Mouse (Mus musculus): Measurements from ENCODE around the gene Tub. TPM values are rescaled to one million over a fixed set of nuclear protein-coding genes. Genes with fewer than 3 reads are reported as not detected.
A peak's percentile ranks its signal among the peaks of the same experiment; 100 is the strongest.

The Tub gene
- polyA plus RNA-seq, 1 experiment from 2014 or later = 20.0 TPM

- Histone ChIP-seq H3K4me3 (ENCODE audit: low read depth, low read length) (no peak overlapping the region), H3K36me3 (ENCODE audit: control insufficient read depth, insufficient read depth, low read length) (no peaks in the 10 kb centered on the region), H3K9me3 (ENCODE audit: control insufficient read depth, low read length) (no peaks in the 10 kb centered on the region), H3K27ac (ENCODE audit: low read depth, low read length) (no peak overlapping the region), H3K27me3 (ENCODE audit: control insufficient read depth, insufficient read depth, low read length) (no peaks in the 10 kb centered on the region), H3K9ac (ENCODE audit: low read length) (no peak overlapping the region), H3K4me2 (ENCODE audit: low read depth) (no peak overlapping the region), H3K4me1 (ENCODE audit: control insufficient read depth, insufficient read depth, low read length) (no peaks in the 10 kb centered on the region)
- WGBS = 36% methylated on average over 2 of the region's 2 CpGs
- ATAC-seq (ENCODE audit: insufficient read depth, low FRiP score, low TSS enrichment) (no peak), DNase-seq (ENCODE audit: low spot score) (no peak)
Observed at GRCm38 (mm10) chr7:108965968-108966367, 15.8 kb downstream of the Tub start.

GRCm38 (mm10) chr7:108966742-108967362 lies 16.7 kb downstream of the Tub start:
- Histone ChIP-seq H3K9ac (ENCODE audit: low read length) (no peak overlapping the region), H3K4me1 (ENCODE audit: control insufficient read depth, insufficient read depth, low read length) (no peaks in the 10 kb centered on the region), H3K9me3 (ENCODE audit: control insufficient read depth, low read length) (no peaks in the 10 kb centered on the region), H3K4me3 (ENCODE audit: low read depth, low read length) (no peak overlapping the region), H3K4me2 (ENCODE audit: low read depth) (no peak overlapping the region), H3K36me3 (ENCODE audit: control insufficient read depth, insufficient read depth, low read length) (no peaks in the 10 kb centered on the region), H3K27ac (ENCODE audit: low read depth, low read length) (no peak overlapping the region), H3K27me3 (ENCODE audit: control insufficient read depth, insufficient read depth, low read length) (no peaks in the 10 kb centered on the region)
- ATAC-seq (ENCODE audit: insufficient read depth, low FRiP score, low TSS enrichment) (peak; percentile 76), DNase-seq (ENCODE audit: low spot score) (peak; percentile 68)
- WGBS = 39% methylated on average over 7 of the region's 7 CpGs

GRCm38 (mm10) chr7:108968201-108968600 lies 18.1 kb downstream of the Tub start:
- 38% methylated on average over 6 of the region's 6 CpGs for WGBS

GRCm38 (mm10) chr7:108972273-108972672 lies 22.1 kb downstream of the Tub start:
- Histone ChIP-seq H3K9ac (ENCODE audit: low read length) (no peak overlapping the region), H3K9me3 (ENCODE audit: control insufficient read depth, low read length) (no peaks in the 10 kb centered on the region), H3K27me3 (ENCODE audit: control insufficient read depth, insufficient read depth, low read length) (no peaks in the 10 kb centered on the region), H3K4me1 (ENCODE audit: control insufficient read depth, insufficient read depth, low read length) (no peaks in the 10 kb centered on the region), H3K27ac (ENCODE audit: low read depth, low read length) (no peak overlapping the region), H3K4me2 (ENCODE audit: low read depth) (no peak overlapping the region), H3K4me3 (ENCODE audit: low read depth, low read length) (no peak overlapping the region), H3K36me3 (ENCODE audit: control insufficient read depth, insufficient read depth, low read length) (no peaks in the 10 kb centered on the region)
- ATAC-seq (ENCODE audit: insufficient read depth, low FRiP score, low TSS enrichment) (peak; percentile 84), DNase-seq (ENCODE audit: low spot score) (peak; percentile 60)
- WGBS = 38% methylated on average over 6 of the region's 6 CpGs

More at GRCm38 (mm10) chr7:108968201-108968600, 18.1 kb downstream of the Tub start:
- H3K9me3 ChIP-seq (ENCODE audit: control insufficient read depth, low read length) = no peaks in the 10 kb centered on the region
- no peak overlapping the region for H3K27ac ChIP-seq (ENCODE audit: low read depth, low read length)
- H3K27me3 ChIP-seq (ENCODE audit: control insufficient read depth, insufficient read depth, low read length) = no peaks in the 10 kb centered on the region
- DNase-seq (ENCODE audit: low spot score) = no peak
- ATAC-seq (ENCODE audit: insufficient read depth, low FRiP score, low TSS enrichment) = no peak
- H3K9ac ChIP-seq (ENCODE audit: low read length) = no peak overlapping the region
- no peak overlapping the region for H3K4me3 ChIP-seq (ENCODE audit: low read depth, low read length)
- no peaks in the 10 kb centered on the region for H3K36me3 ChIP-seq (ENCODE audit: control insufficient read depth, insufficient read depth, low read length)
- H3K4me1 ChIP-seq (ENCODE audit: control insufficient read depth, insufficient read depth, low read length) = no peaks in the 10 kb centered on the region
- no peak overlapping the region for H3K4me2 ChIP-seq (ENCODE audit: low read depth)

GRCm38 (mm10) chr7:108985934-108986708 lies 36.0 kb downstream of the Tub start:
- H3K4me2 ChIP-seq (ENCODE audit: low read depth) = no peak overlapping the region
- no peak for ATAC-seq (ENCODE audit: insufficient read depth, low FRiP score, low TSS enrichment)
- no peaks in the 10 kb centered on the region for H3K36me3 ChIP-seq (ENCODE audit: control insufficient read depth, insufficient read depth, low read length)
- H3K27ac ChIP-seq (ENCODE audit: low read depth, low read length) = no peak overlapping the region
- no peak for DNase-seq (ENCODE audit: low spot score)
- 83% methylated on average over 2 of the region's 3 CpGs for WGBS
- no peaks in the 10 kb centered on the region for H3K4me1 ChIP-seq (ENCODE audit: control insufficient read depth, insufficient read depth, low read length)
- no peaks in the 10 kb centered on the region for H3K27me3 ChIP-seq (ENCODE audit: control insufficient read depth, insufficient read depth, low read length)
- H3K9ac ChIP-seq (ENCODE audit: low read length) = no peak overlapping the region
- H3K4me3 ChIP-seq (ENCODE audit: low read depth, low read length) = no peak overlapping the region
- H3K9me3 ChIP-seq (ENCODE audit: control insufficient read depth, low read length) = no peaks in the 10 kb centered on the region

- H3K9me3 ChIP-seq (ENCODE audit: control insufficient read depth, low read length) = no peaks in the 10 kb centered on the region
- no peak overlapping the region for H3K4me2 ChIP-seq (ENCODE audit: low read depth)
- 88% methylated on average over 9 of the region's 9 CpGs for WGBS
- ATAC-seq (ENCODE audit: insufficient read depth, low FRiP score, low TSS enrichment) (no peak), DNase-seq (ENCODE audit: low spot score) (no peak)
- no peaks in the 10 kb centered on the region for H3K27me3 ChIP-seq (ENCODE audit: control insufficient read depth, insufficient read depth, low read length)
- H3K4me1 ChIP-seq (ENCODE audit: control insufficient read depth, insufficient read depth, low read length) = no peaks in the 10 kb centered on the region
- no peaks in the 10 kb centered on the region for H3K36me3 ChIP-seq (ENCODE audit: control insufficient read depth, insufficient read depth, low read length)
- H3K4me3 ChIP-seq (ENCODE audit: low read depth, low read length) = no peak overlapping the region
- no peak overlapping the region for H3K9ac ChIP-seq (ENCODE audit: low read length)
- H3K27ac ChIP-seq (ENCODE audit: low read depth, low read length) = no peak overlapping the region
Observed at GRCm38 (mm10) chr7:108991207-108991606, 41.1 kb downstream of the Tub start.

- H3K27me3 ChIP-seq (ENCODE audit: control insufficient read depth, insufficient read depth, low read length) = no peaks in the 10 kb centered on the region
- no peak overlapping the region for H3K4me3 ChIP-seq (ENCODE audit: low read depth, low read length)
- H3K4me1 ChIP-seq (ENCODE audit: control insufficient read depth, insufficient read depth, low read length) = no peaks in the 10 kb centered on the region
- no peaks in the 10 kb centered on the region for H3K36me3 ChIP-seq (ENCODE audit: control insufficient read depth, insufficient read depth, low read length)
- no peak overlapping the region for H3K4me2 ChIP-seq (ENCODE audit: low read depth)
- H3K9ac ChIP-seq (ENCODE audit: low read length) = no peak overlapping the region
- ATAC-seq (ENCODE audit: insufficient read depth, low FRiP score, low TSS enrichment) = no peak
- no peak for DNase-seq (ENCODE audit: low spot score)
- no peaks in the 10 kb centered on the region for H3K9me3 ChIP-seq (ENCODE audit: control insufficient read depth, low read length)
- no peak overlapping the region for H3K27ac ChIP-seq (ENCODE audit: low read depth, low read length)
- WGBS = 80% methylated on average over 7 of the region's 7 CpGs
Observed at GRCm38 (mm10) chr7:108993230-108993629, 43.1 kb downstream of the Tub start.

GRCm38 (mm10) chr7:108993881-108994291 lies 43.7 kb downstream of the Tub start:
- no peak overlapping the region for H3K4me2 ChIP-seq (ENCODE audit: low read depth)
- no peaks in the 10 kb centered on the region for H3K9me3 ChIP-seq (ENCODE audit: control insufficient read depth, low read length)
- ATAC-seq (ENCODE audit: insufficient read depth, low FRiP score, low TSS enrichment) = no peak
- no peak overlapping the region for H3K27ac ChIP-seq (ENCODE audit: low read depth, low read length)
- H3K4me3 ChIP-seq (ENCODE audit: low read depth, low read length) = no peak overlapping the region
- H3K9ac ChIP-seq (ENCODE audit: low read length) = no peak overlapping the region
- no peak for DNase-seq (ENCODE audit: low spot score)
- no peaks in the 10 kb centered on the region for H3K4me1 ChIP-seq (ENCODE audit: control insufficient read depth, insufficient read depth, low read length)
- H3K27me3 ChIP-seq (ENCODE audit: control insufficient read depth, insufficient read depth, low read length) = no peaks in the 10 kb centered on the region
- 86% methylated on average over 3 of the region's 3 CpGs for WGBS
- no peaks in the 10 kb centered on the region for H3K36me3 ChIP-seq (ENCODE audit: control insufficient read depth, insufficient read depth, low read length)

GRCm38 (mm10) chr7:108996156-108996555 lies 46.0 kb downstream of the Tub start:
- Histone ChIP-seq H3K4me3 (ENCODE audit: low read depth, low read length) (no peak overlapping the region), H3K4me2 (ENCODE audit: low read depth) (no peak overlapping the region), H3K4me1 (ENCODE audit: control insufficient read depth, insufficient read depth, low read length) (no peaks in the 10 kb centered on the region), H3K9ac (ENCODE audit: low read length) (no peak overlapping the region), H3K27ac (ENCODE audit: low read depth, low read length) (no peak overlapping the region), H3K27me3 (ENCODE audit: control insufficient read depth, insufficient read depth, low read length) (no peaks in the 10 kb centered on the region), H3K36me3 (ENCODE audit: control insufficient read depth, insufficient read depth, low read length) (no peaks in the 10 kb centered on the region), H3K9me3 (ENCODE audit: control insufficient read depth, low read length) (no peaks in the 10 kb centered on the region)
- ATAC-seq (ENCODE audit: insufficient read depth, low FRiP score, low TSS enrichment) (no peak), DNase-seq (ENCODE audit: low spot score) (no peak)
- WGBS = 59% methylated on average over 6 of the region's 6 CpGs
